Mouse (Mus musculus) heart, postnatal 0 days (tissue): Measurements from ENCODE around the gene Fign.

Experiments
- CTCF ChIP-seq: IDR thresholded peaks from 2 replicates; pipeline ENCODE4 v1.5.1; 2016; ENCODE audit warnings: antibody characterized with exemption, control low read depth, low read depth
- EP300 ChIP-seq: IDR thresholded peaks from 2 replicates; pipeline ENCODE4 v1.6.1; 2016; ENCODE audit warnings: antibody characterized with exemption, low read depth

GRCm38 (mm10) chr2:64043099-64043498, 54.7 kb downstream of the Fign start:
- no peak for TF ChIP-seq EP300
- TF ChIP-seq CTCF, result no peak
